Mouse (Mus musculus) CD4-positive, CD25-positive, alpha-beta regulatory T cell, adult 4 months (primary cell): Measurements from ENCODE around the gene Serpina3k. TPM values are rescaled to one million over a fixed set of nuclear protein-coding genes. Genes with fewer than 3 reads are reported as not detected.
"Not testable (repeated sequence)": the region's sequence is repeated elsewhere in the genome, so short reads cannot be mapped to it uniquely, and the experiment has no call there.

Experiments used
- ATAC-seq: one replicate; pipeline ENCODE4 v1.8.0; 2017
- polyA plus RNA-seq, 2 experiments: library from polyadenylated mRNA; unstranded; fragments of 100-300 nt; shearing (Covaris generic); gene quantifications; one replicate each; pipeline ENCODE4 v1.2.1; 2017

Serpina3k gene
- polyA plus RNA-seq, 2 experiments from 2014 or later = not detected

DNA sequence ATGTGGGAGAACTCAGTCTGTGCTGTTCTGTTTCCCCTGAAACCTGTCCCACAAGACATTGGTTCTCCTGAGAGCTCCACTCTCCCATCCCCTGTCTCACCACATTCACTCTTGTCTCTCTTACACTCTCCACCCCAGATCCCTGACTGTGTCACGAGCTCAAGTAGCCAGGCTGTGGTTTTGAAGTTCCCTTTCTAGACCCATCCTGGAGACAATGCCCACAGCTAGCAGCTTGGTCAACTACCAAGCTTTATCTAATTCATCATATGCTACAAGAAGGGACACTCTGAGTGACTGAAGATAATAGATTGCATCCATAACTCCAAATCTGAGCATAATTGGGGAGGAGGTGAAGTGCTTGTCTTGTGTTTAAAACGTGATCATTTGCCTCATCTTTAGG, 52.8 kb downstream of the Serpina3k start:
- ATAC-seq = not testable (repeated sequence)

Other genes with a start within 250 kb of the Serpina3k start
- not detected for gene Serpina5, start 237.4 kb upstream of the Serpina3k start, polyA plus RNA-seq
- gene Serpina3a, start 225.8 kb upstream of the Serpina3k start, polyA plus RNA-seq = not detected
- gene Serpina3b, start 210.5 kb upstream of the Serpina3k start, polyA plus RNA-seq = not detected
- not detected for gene Serpina3c, start 184.6 kb upstream of the Serpina3k start, polyA plus RNA-seq
- 10 to 100 TPM in 1 of 2 experiments, 1 to 10 TPM in 1; 7.0 to 13.5 TPM for gene Serpina3f, start 123.9 kb upstream of the Serpina3k start, polyA plus RNA-seq
- 100 to 1,000 TPM; 165 to 220 TPM for gene Serpina3g, start 102.2 kb upstream of the Serpina3k start, polyA plus RNA-seq
- not detected for gene Serpina3i, start 75.4 kb upstream of the Serpina3k start, polyA plus RNA-seq
- not detected for gene Serpina3j, start 23.9 kb upstream of the Serpina3k start, polyA plus RNA-seq
- not detected for gene Serpina3m, start within 50 bp of the Serpina3k start, polyA plus RNA-seq
- not detected for gene Serpina3n, start 68.2 kb downstream of the Serpina3k start, polyA plus RNA-seq
- gene Gsc, start 134.8 kb downstream of the Serpina3k start, polyA plus RNA-seq = not detected